8 mouse cellular contexts compared by ENCODE assay signal in genomic region chr16:72028798-72029197, GRCm38 (mm10).
DNase-seq lines count a peak whose midpoint lies in the region; ATAC-seq lines count a peak whose summit lies in the region.

No protein-coding gene starts in this region.

- H3K27ac ChIP-seq in kidney, embryonic 14.5 days (ENCODE audit: low read depth, low read length), result no peak overlapping the region
- H3K27ac ChIP-seq in forebrain, embryonic 15.5 days (replicated peaks), result peak overlapping the region; percentile 85

- H3K9ac ChIP-seq in kidney, embryonic 14.5 days (ENCODE audit: low read depth, low read length), result peak overlapping the region; percentile 28; the same call in 1 of the 2 replicates
- peak overlapping the region; percentile 76 for H3K9ac ChIP-seq in forebrain, embryonic 15.5 days (replicated peaks)

- ATAC-seq in kidney, embryonic 14.5 days (ENCODE audit: low FRiP score, low TSS enrichment), result peak; percentile 37; the same call in 1 of the 2 replicates
- peak; percentile 57 for ATAC-seq in forebrain, embryonic 15.5 days (replicated peaks)

- intact Hi-C loops in left cerebral cortex, postnatal 4 days (cut with DNase I), result loop anchor here (10.0 kb wide), 1 partner anchor 774 kb away; no protein-coding TSS in a partner anchor

- no peak for DNase-seq in kidney, adult 9 months
- DNase-seq in cerebellum, postnatal 4 days (ENCODE audit: low spot score in 2 of 2), result peak; percentile 24 to 29
- DNase-seq in left cerebral cortex, postnatal 4 days, result peak; percentile 14
- DNase-seq in right cerebral cortex, postnatal 10 days (ENCODE audit: low spot score in 2 of 2), result peak; percentile 35 to 36
- no peak for DNase-seq in T-cell, adult 2 months (ENCODE audit: low spot score)
- DNase-seq in kidney, adult 11 months, result no peak

- H3K36me3 ChIP-seq in kidney, embryonic 14.5 days (ENCODE audit: control insufficient read depth, insufficient read depth, low read length), result no peaks in the 10 kb centered on the region
- H3K36me3 ChIP-seq in forebrain, embryonic 15.5 days, result no peaks in the 10 kb centered on the region

- H3K4me2 ChIP-seq in kidney, embryonic 14.5 days (replicated peaks; ENCODE audit: low read depth, low read length), result peak overlapping the region; percentile 89
- H3K4me2 ChIP-seq in forebrain, embryonic 15.5 days (replicated peaks), result peak overlapping the region; percentile 83

- peak overlapping the region; percentile 43 for H3K4me3 ChIP-seq in kidney, embryonic 14.5 days (ENCODE audit: low read length)
- H3K4me3 ChIP-seq in forebrain, embryonic 15.5 days, result peak overlapping the region; percentile 62

- peaks cover 11% of the 10 kb centered on the region for H3K27me3 ChIP-seq in kidney, embryonic 14.5 days (ENCODE audit: control insufficient read depth, insufficient read depth, low read length)
- H3K27me3 ChIP-seq in forebrain, embryonic 15.5 days, result no peaks in the 10 kb centered on the region

- H3K4me1 ChIP-seq in kidney, embryonic 14.5 days (ENCODE audit: control insufficient read depth, insufficient read depth, low read length), result no peaks in the 10 kb centered on the region
- peaks cover 17% of the 10 kb centered on the region for H3K4me1 ChIP-seq in forebrain, embryonic 15.5 days

- WGBS in kidney, embryonic 14.5 days, result under 1% methylated on average over 18 of the region's 18 CpGs
- WGBS in forebrain, embryonic 15.5 days, result 0% methylated on average over 18 of the region's 18 CpGs

- no peaks in the 10 kb centered on the region for H3K9me3 ChIP-seq in kidney, embryonic 14.5 days (ENCODE audit: control insufficient read depth, low read length)
- H3K9me3 ChIP-seq in forebrain, embryonic 15.5 days, result no peaks in the 10 kb centered on the region

Comparison
In these comparisons a context has a peak if more than half of its experiments do, and no peak if none do; other contexts are left out.
1. DNase-seq: peak in cerebellum, postnatal 4 days (2 of 2), left cerebral cortex, postnatal 4 days (single experiment) and right cerebral cortex, postnatal 10 days (2 of 2); none in kidney, adult 9 months (single experiment), T-cell, adult 2 months (single experiment) and kidney, adult 11 months (single experiment).